Mouse (Mus musculus): ENCODE data around the gene Dusp16.

- TF ChIP-seq GATA1 (IDR thresholded peaks at IDR 0.05; ENCODE audit: low read length): no peak
- no peak for TF ChIP-seq TAL1 (IDR thresholded peaks at IDR 0.05; ENCODE audit: low read length)
Measured at GRCm38 (mm10) chr6:134753858-134754257, 38.6 kb downstream of the Dusp16 start.

Data from erythroblast, embryonic 14.5 days (primary cell).